Mouse (Mus musculus): ENCODE results near the gene Thrap3. TPM values are rescaled to one million over a fixed set of nuclear protein-coding genes. Genes with fewer than 3 reads are reported as not detected.
A peak's percentile ranks its signal among the peaks of the same experiment; 100 is the strongest.

The Thrap3 gene
- total and polyA plus RNA-seq, 2 experiments = 29.1 to 74.3 TPM

- no peaks in the 10 kb centered on the region for H3K27me3 ChIP-seq (ENCODE audit: control insufficient read depth, insufficient read depth, low read length)
- peaks cover 41% of the 10 kb centered on the region for H3K36me3 ChIP-seq (ENCODE audit: control insufficient read depth, insufficient read depth, low read length)
- WGBS = 93% methylated on average over 4 of the region's 4 CpGs
- peak overlapping the region; percentile 14; the same call in 1 of the 2 replicates for H3K27ac ChIP-seq (replicated peaks; ENCODE audit: insufficient read depth, low read depth, low read length)
- TF ChIP-seq CTCF (IDR thresholded peaks at IDR 0.05; ENCODE audit: low read depth, low read length) (no peak), POLR2A (IDR thresholded peaks at IDR 0.05; ENCODE audit: extremely low read depth, insufficient read depth, low read length) (no peak)
- peaks cover 4% of the 10 kb centered on the region; the same call in 1 of the 2 replicates for H3K4me1 ChIP-seq (ENCODE audit: control insufficient read depth, insufficient read depth, low read length)
- no peak for DNase-seq (ENCODE audit: extremely low read depth, low read depth, low spot score)
- H3K4me3 ChIP-seq (ENCODE audit: insufficient read depth, low read depth, low read length) = no peak overlapping the region
- H3K79me2 ChIP-seq (ENCODE audit: control insufficient read depth, insufficient read depth, low read length) = no peaks in the 10 kb centered on the region
- H3K9ac ChIP-seq (ENCODE audit: low read depth, low read length) = no peak overlapping the region
These were observed 68.3 kb downstream of the Thrap3 start for GRCm38 (mm10) chr4:126134236-126134635.

GRCm38 (mm10) chr4:126132636-126133264, 69.8 kb downstream of the Thrap3 start:
- Histone ChIP-seq H3K79me2 (ENCODE audit: control insufficient read depth, insufficient read depth, low read length) (no peaks in the 10 kb centered on the region), H3K9ac (ENCODE audit: low read depth, low read length) (no peak overlapping the region), H3K36me3 (ENCODE audit: control insufficient read depth, insufficient read depth, low read length) (peaks cover 44% of the 10 kb centered on the region), H3K27me3 (ENCODE audit: control insufficient read depth, insufficient read depth, low read length) (no peaks in the 10 kb centered on the region), H3K4me3 (ENCODE audit: insufficient read depth, low read depth, low read length) (no peak overlapping the region), H3K27ac (replicated peaks; ENCODE audit: insufficient read depth, low read depth, low read length) (peak overlapping the region; percentile 78), H3K4me1 (ENCODE audit: control insufficient read depth, insufficient read depth, low read length) (peaks cover 4% of the 10 kb centered on the region; the same call in 1 of the 2 replicates)
- no peak for TF ChIP-seq CTCF (IDR thresholded peaks at IDR 0.05; ENCODE audit: low read depth, low read length)
- TF ChIP-seq POLR2A (IDR thresholded peaks at IDR 0.05; ENCODE audit: extremely low read depth, insufficient read depth, low read length) = no peak
- no peak for DNase-seq (ENCODE audit: extremely low read depth, low read depth, low spot score)
- 88% methylated on average over 6 of the region's 6 CpGs for WGBS

GRCm38 (mm10) chr4:126131290-126132121, 71.1 kb downstream of the Thrap3 start:
- Histone ChIP-seq H3K4me3 (ENCODE audit: insufficient read depth, low read depth, low read length) (no peak overlapping the region), H3K79me2 (ENCODE audit: control insufficient read depth, insufficient read depth, low read length) (no peaks in the 10 kb centered on the region), H3K4me1 (ENCODE audit: control insufficient read depth, insufficient read depth, low read length) (peaks cover 4% of the 10 kb centered on the region; the same call in 1 of the 2 replicates), H3K27ac (replicated peaks; ENCODE audit: insufficient read depth, low read depth, low read length) (peak overlapping the region; percentile 78), H3K36me3 (ENCODE audit: control insufficient read depth, insufficient read depth, low read length) (peaks cover 46% of the 10 kb centered on the region), H3K9ac (ENCODE audit: low read depth, low read length) (0 out of 2 replicates have a peak overlapping the region, but pooled peaks have one; percentile 10), H3K27me3 (ENCODE audit: control insufficient read depth, insufficient read depth, low read length) (no peaks in the 10 kb centered on the region)
- 84% methylated on average over 10 of the region's 10 CpGs for WGBS
- peak; percentile 42 for DNase-seq (ENCODE audit: extremely low read depth, low read depth, low spot score)
- TF ChIP-seq POLR2A (IDR thresholded peaks at IDR 0.05; ENCODE audit: extremely low read depth, insufficient read depth, low read length) (no peak), CTCF (IDR thresholded peaks at IDR 0.05; ENCODE audit: low read depth, low read length) (no peak)

GRCm38 (mm10) chr4:126130502-126130901, 72.1 kb downstream of the Thrap3 start:
- DNase-seq (ENCODE audit: extremely low read depth, low read depth, low spot score) = peak; percentile 34
- Histone ChIP-seq H3K27ac (replicated peaks; ENCODE audit: insufficient read depth, low read depth, low read length) (peak overlapping the region; percentile 65; the same call in 1 of the 2 replicates), H3K27me3 (ENCODE audit: control insufficient read depth, insufficient read depth, low read length) (no peaks in the 10 kb centered on the region), H3K9ac (ENCODE audit: low read depth, low read length) (no peak overlapping the region), H3K36me3 (ENCODE audit: control insufficient read depth, insufficient read depth, low read length) (peaks cover 50% of the 10 kb centered on the region), H3K4me1 (ENCODE audit: control insufficient read depth, insufficient read depth, low read length) (peaks cover 4% of the 10 kb centered on the region; the same call in 1 of the 2 replicates), H3K79me2 (ENCODE audit: control insufficient read depth, insufficient read depth, low read length) (no peaks in the 10 kb centered on the region), H3K4me3 (ENCODE audit: insufficient read depth, low read depth, low read length) (no peak overlapping the region)
- no peak for TF ChIP-seq POLR2A (IDR thresholded peaks at IDR 0.05; ENCODE audit: extremely low read depth, insufficient read depth, low read length)
- TF ChIP-seq CTCF (IDR thresholded peaks at IDR 0.05; ENCODE audit: low read depth, low read length) = no peak
- 75% methylated on average over 11 of the region's 11 CpGs for WGBS

- Histone ChIP-seq H3K36me3 (ENCODE audit: control insufficient read depth, insufficient read depth, low read length) (peaks cover 30% of the 10 kb centered on the region; the same call in 1 of the 2 replicates), H3K4me1 (ENCODE audit: control insufficient read depth, insufficient read depth, low read length) (peaks cover 2% of the 10 kb centered on the region; the same call in 1 of the 2 replicates), H3K79me2 (ENCODE audit: control insufficient read depth, insufficient read depth, low read length) (peaks cover 12% of the 10 kb centered on the region; the same call in 1 of the 2 replicates), H3K27ac (replicated peaks; ENCODE audit: insufficient read depth, low read depth, low read length) (no peak overlapping the region), H3K9ac (ENCODE audit: low read depth, low read length) (no peak overlapping the region), H3K27me3 (ENCODE audit: control insufficient read depth, insufficient read depth, low read length) (no peaks in the 10 kb centered on the region), H3K4me3 (ENCODE audit: insufficient read depth, low read depth, low read length) (no peak overlapping the region)
- DNase-seq (ENCODE audit: extremely low read depth, low read depth, low spot score) = no peak
- no peak for TF ChIP-seq CTCF (IDR thresholded peaks at IDR 0.05; ENCODE audit: low read depth, low read length)
- no peak for TF ChIP-seq POLR2A (IDR thresholded peaks at IDR 0.05; ENCODE audit: extremely low read depth, insufficient read depth, low read length)
- 66% methylated on average over 10 of the region's 10 CpGs for WGBS
These were observed 79.1 kb downstream of the Thrap3 start for GRCm38 (mm10) chr4:126123309-126124040.
